Mouse (Mus musculus) heart, embryonic 16.5 days (tissue): ENCODE measurements around the gene Ccdc92b. TPM values are rescaled to one million over a fixed set of nuclear protein-coding genes. Genes with fewer than 3 reads are reported as not detected.

ENCODE experiments used
- ATAC-seq: fragments of 200-750 bp; cut with Nextera tagmentation; replicated peaks from 2 replicates; pipeline ENCODE4 v1.8.0; 2017; ENCODE audit warnings: moderate number of reproducible peaks; ENCODE audit not compliant: insufficient read depth, low FRiP score; ENCODE audit errors: extremely low read depth
- H3K27ac ChIP-seq: fragments of 300-500 bp; sonication (generic); 2 replicates; pipeline ENCODE4 v1.5.1; 2014; ENCODE audit warnings: mild to moderate bottlenecking, low read length, control low read depth, moderate library complexity
- H3K27me3 ChIP-seq: fragments of 300-500 bp; sonication (generic); 2 replicates; pipeline ENCODE4 v1.6.1; 2014; ENCODE audit warnings: low read length, mixed read lengths; ENCODE audit not compliant: control insufficient read depth, insufficient read depth
- H3K36me3 ChIP-seq: fragments of 300-500 bp; sonication (generic); 2 replicates; pipeline ENCODE4 v1.6.1; 2014; ENCODE audit not compliant: control insufficient read depth, insufficient read depth
- H3K4me1 ChIP-seq: fragments of 300-500 bp; sonication (generic); 2 replicates; pipeline ENCODE4 v1.6.1; 2014; ENCODE audit warnings: low read length, mixed read lengths; ENCODE audit not compliant: control insufficient read depth, insufficient read depth
- H3K4me2 ChIP-seq: fragments of 300-500 bp; sonication (generic); 2 replicates; pipeline ENCODE4 v1.6.1; 2014; ENCODE audit warnings: low read depth, mild to moderate bottlenecking, control low read depth, low read length
- H3K4me3 ChIP-seq: fragments of 300-500 bp; sonication (generic); 2 replicates; pipeline ENCODE4 v1.5.1; 2014; ENCODE audit warnings: mild to moderate bottlenecking, control low read depth, low read length
- H3K9ac ChIP-seq: fragments of 300-500 bp; sonication (generic); 2 replicates; pipeline ENCODE4 v1.6.1; 2014; ENCODE audit warnings: low read length, control low read depth
- H3K9me3 ChIP-seq: fragments of 300-500 bp; sonication (generic); replicated peaks from 2 replicates; pipeline ENCODE4 v1.6.1; 2016; ENCODE audit warnings: low read length; ENCODE audit not compliant: control insufficient read depth
- WGBS: fragments of 180-500 bp; shearing (Covaris S2); extraction: QIAGEN DNeasy Blood & Tissue Kit; methylation state at CpG from one replicate; pipeline ENCODE4 v1.1.7; 2014; 5-methylcytosine and 5-hydroxymethylcytosine counted together
- polyA plus RNA-seq: library from polyadenylated mRNA; unstranded; fragments of >200 nt; fragmentation: Nextera tagmentation; extraction: Ambion mirVana; gene quantifications from 2 replicates; pipeline ENCODE4 v1.2.1, GENCODE M21; 2015

The Ccdc92b gene
- polyA plus RNA-seq, 1 experiment from 2014 or later, result 0.34 TPM

- no peak overlapping the region for H3K27ac ChIP-seq
- 84% methylated on average over 1 of the region's 1 CpGs for WGBS
- no peak for ATAC-seq
Observed at GRCm38 (mm10) chr11:74602286-74602685, 17.1 kb upstream of the Ccdc92b start.

DNA sequence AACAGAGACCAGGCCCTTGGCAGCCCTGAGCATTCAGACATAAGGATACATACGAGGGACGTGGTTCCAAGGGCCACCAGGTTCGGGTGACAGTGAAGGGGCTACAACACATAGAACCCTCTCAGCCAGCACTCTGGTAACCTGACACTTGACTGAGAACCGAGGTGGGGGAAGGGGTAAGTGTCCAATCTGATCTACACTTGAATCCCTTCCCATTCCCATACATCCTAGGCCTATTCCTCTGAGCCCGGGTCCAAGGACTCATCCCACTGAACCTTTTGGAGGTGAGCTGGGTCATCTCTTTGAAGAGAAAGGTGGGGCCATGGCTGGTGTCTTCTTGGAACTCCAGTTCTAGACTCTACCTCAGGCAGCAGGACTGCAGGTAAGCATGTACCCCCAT lies 9.3 kb upstream of the Ccdc92b start:
- peak overlapping the region; percentile 48 for H3K4me3 ChIP-seq
- ATAC-seq, result no peak

More at GRCm38 (mm10) chr11:74602286-74602685, 17.1 kb upstream of the Ccdc92b start:
- H3K4me3 ChIP-seq, result no peak overlapping the region
- no peaks in the 10 kb centered on the region for H3K27me3 ChIP-seq
- no peaks in the 10 kb centered on the region for H3K36me3 ChIP-seq
- H3K9me3 ChIP-seq, result 0 out of 2 replicates have a peak, but pooled peaks cover 3% of the 10 kb centered on the region
- no peak overlapping the region for H3K9ac ChIP-seq
- H3K4me1 ChIP-seq, result no peaks in the 10 kb centered on the region
- H3K4me2 ChIP-seq, result no peak overlapping the region

GRCm38 (mm10) chr11:74610545-74611176 lies 8.7 kb upstream of the Ccdc92b start, which contains the start of gene Rap1gap2:
Rap1gap2 (minus strand) TSS chr11:74610915.
- ATAC-seq, result no peak
- H3K36me3 ChIP-seq, result no peaks in the 10 kb centered on the region
- peaks cover 34% of the 10 kb centered on the region for H3K27me3 ChIP-seq
- peak within 1 kb of the TSS; percentile 42; the same call in 1 of the 2 replicates for H3K9ac ChIP-seq
- H3K9me3 ChIP-seq, result no peaks in the 10 kb centered on the region
- H3K4me1 ChIP-seq, result 0 out of 2 replicates have a peak, but pooled peaks cover 10% of the 10 kb centered on the region
- no peak within 1 kb of the TSS for H3K27ac ChIP-seq
- H3K4me3 ChIP-seq, result peak within 1 kb of the TSS; percentile 48
- H3K4me2 ChIP-seq, result peak within 1 kb of the TSS; percentile 74
- WGBS, result 2% methylated on average over 50 of the region's 50 CpGs

More for the DNA sequence above, 9.3 kb upstream of the Ccdc92b start:
- H3K4me1 ChIP-seq, result 0 out of 2 replicates have a peak, but pooled peaks cover 10% of the 10 kb centered on the region
- H3K9me3 ChIP-seq, result no peaks in the 10 kb centered on the region
- peaks cover 31% of the 10 kb centered on the region for H3K27me3 ChIP-seq
- H3K27ac ChIP-seq, result no peak overlapping the region
- H3K36me3 ChIP-seq, result no peaks in the 10 kb centered on the region
- WGBS, result 22% methylated on average over 5 of the region's 5 CpGs
- no peak overlapping the region for H3K4me2 ChIP-seq
- no peak overlapping the region for H3K9ac ChIP-seq

- 11% methylated on average over 7 of the region's 7 CpGs for WGBS
- Histone ChIP-seq H3K36me3 (no peaks in the 10 kb centered on the region), H3K27ac (no peak overlapping the region), H3K4me3 (peak overlapping the region; percentile 48), H3K4me1 (0 out of 2 replicates have a peak, but pooled peaks cover 10% of the 10 kb centered on the region), H3K9me3 (no peaks in the 10 kb centered on the region), H3K9ac (no peak overlapping the region), H3K4me2 (peak overlapping the region; percentile 74; the same call in 1 of the 2 replicates), H3K27me3 (peaks cover 34% of the 10 kb centered on the region)
- no peak for ATAC-seq
Observed at GRCm38 (mm10) chr11:74611437-74611836, 8.0 kb upstream of the Ccdc92b start.

GRCm38 (mm10) chr11:74613428-74613827 lies 6.0 kb upstream of the Ccdc92b start:
- WGBS, result 56% methylated on average over 4 of the region's 4 CpGs
- peaks cover 31% of the 10 kb centered on the region for H3K27me3 ChIP-seq
- H3K9me3 ChIP-seq, result no peaks in the 10 kb centered on the region
- 0 out of 2 replicates have a peak, but pooled peaks cover 10% of the 10 kb centered on the region for H3K4me1 ChIP-seq
- no peak overlapping the region for H3K9ac ChIP-seq
- H3K36me3 ChIP-seq, result no peaks in the 10 kb centered on the region
- H3K4me3 ChIP-seq, result no peak overlapping the region
- no peak overlapping the region for H3K27ac ChIP-seq
- no peak overlapping the region for H3K4me2 ChIP-seq
- no peak for ATAC-seq

- Histone ChIP-seq H3K9me3 (no peaks in the 10 kb centered on the region), H3K36me3 (no peaks in the 10 kb centered on the region), H3K4me3 (no peak overlapping the region), H3K9ac (no peak overlapping the region), H3K4me2 (no peak overlapping the region), H3K27ac (no peak overlapping the region), H3K27me3 (peaks cover 39% of the 10 kb centered on the region), H3K4me1 (peaks cover 7% of the 10 kb centered on the region; the same call in 1 of the 2 replicates)
- WGBS, result 49% methylated on average over 5 of the region's 5 CpGs
- no peak for ATAC-seq
Observed at GRCm38 (mm10) chr11:74615571-74615970, 3.8 kb upstream of the Ccdc92b start.

GRCm38 (mm10) chr11:74619956-74620300 lies 523 bp downstream of the Ccdc92b start:
- H3K4me3 ChIP-seq, result peak overlapping the region; percentile 19; the same call in 1 of the 2 replicates
- no peak overlapping the region for H3K27ac ChIP-seq
- peaks cover 30% of the 10 kb centered on the region for H3K27me3 ChIP-seq
- no peaks in the 10 kb centered on the region; the same call in 1 of the 2 replicates for H3K4me1 ChIP-seq
- no peaks in the 10 kb centered on the region for H3K36me3 ChIP-seq
- 3% methylated on average over 16 of the region's 16 CpGs for WGBS
- ATAC-seq, result no peak
- H3K9ac ChIP-seq, result no peak overlapping the region
- H3K4me2 ChIP-seq, result no peak overlapping the region; the same call in 1 of the 2 replicates
- H3K9me3 ChIP-seq, result no peaks in the 10 kb centered on the region

- H3K36me3 ChIP-seq, result no peaks in the 10 kb centered on the region
- peaks cover 27% of the 10 kb centered on the region for H3K27me3 ChIP-seq
- no peak for ATAC-seq
- no peak overlapping the region for H3K27ac ChIP-seq
- no peak overlapping the region for H3K4me2 ChIP-seq
- no peaks in the 10 kb centered on the region; the same call in 1 of the 2 replicates for H3K4me1 ChIP-seq
- 52% methylated on average over 8 of the region's 8 CpGs for WGBS
- H3K4me3 ChIP-seq, result no peak overlapping the region
- H3K9ac ChIP-seq, result no peak overlapping the region
- no peaks in the 10 kb centered on the region for H3K9me3 ChIP-seq
Observed at GRCm38 (mm10) chr11:74621974-74622669, 2.7 kb downstream of the Ccdc92b start.

- H3K27ac ChIP-seq, result no peak overlapping the region
- H3K9me3 ChIP-seq, result no peaks in the 10 kb centered on the region
- H3K36me3 ChIP-seq, result no peaks in the 10 kb centered on the region
- H3K9ac ChIP-seq, result no peak overlapping the region
- no peak overlapping the region for H3K4me3 ChIP-seq
- H3K4me2 ChIP-seq, result no peak overlapping the region
- peaks cover 25% of the 10 kb centered on the region for H3K27me3 ChIP-seq
- no peaks in the 10 kb centered on the region; the same call in 1 of the 2 replicates for H3K4me1 ChIP-seq
- ATAC-seq, result no peak
- 50% methylated on average over 6 of the region's 6 CpGs for WGBS
Observed at GRCm38 (mm10) chr11:74623693-74624092, 4.3 kb downstream of the Ccdc92b start.
